Mouse (Mus musculus): ENCODE measurements at regions not wholly inside any gene's neighbourhood (a gene's known extent, or its start where the extent isn't known, plus 50 kb on each side); places are given as distances from the start of the nearest gene placed in this dataset.
A peak's percentile ranks its signal among the peaks of the same experiment; 100 is the strongest.

- no peak for DNase-seq (ENCODE audit: extremely low spot score in 1 of 2, low spot score in 1 of 2)
Observed at GRCm38 (mm10) chr13:10741391-10741790, 380.7 kb upstream of the Chrm3 start.

DNA sequence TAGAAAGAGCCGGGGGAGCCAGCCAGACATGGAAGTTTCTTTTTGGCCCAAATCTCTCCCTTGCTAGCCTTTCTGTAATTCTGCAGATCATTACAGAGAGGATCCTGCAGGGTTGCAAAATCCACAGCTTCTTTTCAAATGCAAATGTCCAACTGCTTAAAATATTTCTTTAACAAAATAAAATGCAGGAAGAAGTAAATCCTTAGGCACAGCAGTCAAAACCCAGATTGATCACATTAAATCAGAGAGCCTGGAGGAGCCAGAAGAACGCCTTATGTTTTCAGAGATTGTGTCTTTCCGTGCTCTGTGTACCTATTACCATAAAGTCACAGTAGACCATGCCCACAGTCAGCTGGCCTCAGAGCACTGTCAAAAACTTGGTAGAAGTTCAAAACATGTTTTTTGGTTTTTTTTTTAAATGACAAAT is 365.1 kb upstream of the Chrm3 start:
- DNase-seq (ENCODE audit: extremely low spot score in 1 of 2, low spot score in 1 of 2): no peak

DNA sequence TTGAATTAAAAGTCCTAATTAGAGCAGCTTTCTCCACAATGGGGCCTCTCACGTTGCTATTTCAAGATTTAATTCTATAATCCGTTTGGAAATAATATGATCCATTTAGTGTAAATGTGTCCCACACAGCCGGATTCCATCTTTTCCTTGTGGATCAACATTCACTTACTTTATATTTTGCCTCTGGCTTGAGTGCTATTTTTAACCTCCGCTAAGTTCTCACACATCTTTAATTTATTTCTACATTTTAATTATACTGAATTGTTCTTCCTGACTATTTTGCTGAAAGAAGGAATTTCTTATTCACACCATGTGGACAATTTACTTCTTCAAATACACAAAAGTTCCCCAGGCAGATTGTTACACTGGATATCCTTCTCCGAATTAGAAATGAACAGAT is 364.7 kb upstream of the Chrm3 start:
- no peak for DNase-seq (ENCODE audit: extremely low spot score in 1 of 2, low spot score in 1 of 2)

- DNase-seq (ENCODE audit: extremely low spot score in 1 of 2, low spot score in 1 of 2): peak; percentile 32 to 59
Observed at GRCm38 (mm10) chr13:10720639-10721038, 360.0 kb upstream of the Chrm3 start.

DNA sequence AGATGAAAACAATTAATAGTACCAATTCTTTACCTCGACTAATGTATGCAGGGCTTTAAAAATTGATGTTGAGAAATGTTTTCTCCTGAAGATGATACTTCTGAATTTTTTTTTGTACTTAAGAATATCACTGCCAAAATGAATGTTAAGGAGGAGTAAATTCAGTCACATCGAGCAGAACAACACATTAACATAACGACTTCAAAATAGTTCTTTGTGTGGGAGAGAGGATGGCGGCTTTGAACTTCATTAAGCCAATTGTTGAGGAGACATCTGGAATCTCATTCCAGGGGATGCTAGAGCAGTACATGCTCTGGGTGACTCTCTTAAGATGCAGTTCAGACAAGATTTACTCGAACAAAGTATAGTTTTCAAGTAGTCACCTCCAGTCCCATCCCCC is 350.8 kb upstream of the Chrm3 start:
- DNase-seq (ENCODE audit: extremely low spot score in 1 of 2, low spot score in 1 of 2): peak in 1 of 2 experiments; percentile 22

DNA sequence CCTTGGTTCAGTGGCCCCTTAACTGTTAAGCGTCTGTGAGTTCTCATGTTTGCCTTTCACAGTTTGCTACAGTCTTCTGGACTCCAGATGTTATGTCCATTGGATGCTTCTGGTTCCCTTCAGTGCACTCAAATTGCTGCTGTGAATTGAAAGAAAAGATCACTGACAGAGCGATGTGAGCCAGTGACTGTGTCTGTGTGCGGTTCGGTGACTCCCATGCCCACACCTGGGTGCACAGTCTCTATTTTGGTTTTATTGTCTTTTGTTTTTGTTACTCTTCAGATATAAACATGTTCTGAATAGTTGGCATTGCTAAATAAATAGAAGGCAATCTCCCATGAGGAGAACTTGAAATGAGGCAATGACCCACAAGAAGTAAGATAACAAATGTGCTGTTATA is 350.3 kb upstream of the Chrm3 start:
- DNase-seq (ENCODE audit: extremely low spot score in 1 of 2, low spot score in 1 of 2): no peak

DNA sequence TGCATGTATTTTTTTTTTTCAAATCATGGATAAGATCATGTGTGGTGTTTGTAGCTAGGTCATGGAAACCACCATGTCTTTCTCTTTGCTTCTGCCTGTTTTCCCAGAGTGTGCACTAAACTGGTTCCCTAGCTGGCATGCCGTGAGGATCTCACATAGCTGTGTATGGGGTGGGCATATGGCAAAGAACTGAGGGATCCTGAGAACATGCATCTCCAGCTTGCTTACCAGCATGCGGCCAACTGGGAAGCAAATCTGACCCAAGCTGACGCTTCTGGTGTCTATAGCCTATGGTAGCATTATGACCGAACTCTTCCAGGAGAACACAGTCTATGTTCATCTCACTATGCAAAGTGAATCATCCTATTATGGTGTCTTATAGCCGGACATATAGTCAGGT is 336.5 kb upstream of the Chrm3 start:
- no peak for DNase-seq (ENCODE audit: extremely low spot score in 1 of 2, low spot score in 1 of 2)

DNA sequence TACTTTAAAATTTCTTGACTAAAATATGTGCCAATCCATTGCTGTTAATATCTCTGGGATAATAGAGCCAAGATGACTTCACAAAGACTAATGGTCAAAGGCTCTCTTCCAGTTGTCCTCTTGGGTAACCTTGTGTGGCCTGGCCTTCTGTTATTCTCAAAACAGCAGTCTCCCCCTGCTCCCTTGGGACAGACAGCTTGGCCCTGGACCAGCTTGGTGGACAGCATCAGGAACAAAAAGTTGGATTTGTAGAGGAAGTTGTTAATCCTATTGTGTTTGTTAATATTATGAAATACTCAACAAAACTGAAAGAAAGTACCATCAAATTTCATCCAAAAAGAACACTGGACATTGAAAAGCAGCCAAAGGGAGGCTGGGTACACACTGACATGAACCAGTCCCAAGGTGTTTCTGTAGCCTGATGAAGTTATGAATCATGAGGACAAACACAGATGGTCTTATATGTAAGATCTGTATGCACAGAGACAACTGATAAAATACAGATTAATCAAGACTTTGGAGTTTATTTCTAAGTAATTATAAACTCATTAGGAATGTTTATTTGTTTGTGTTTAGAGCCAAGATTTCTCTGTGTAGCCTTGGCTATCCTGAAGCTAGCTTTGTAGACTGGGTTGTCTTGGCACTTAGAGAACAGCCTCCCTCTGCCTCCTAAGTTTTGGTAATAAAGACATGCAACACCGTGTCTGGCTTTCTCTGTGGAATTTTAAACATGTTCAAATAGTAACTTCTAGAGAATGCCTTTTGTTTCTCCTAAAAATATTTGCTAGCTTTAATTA is 335.7 kb upstream of the Chrm3 start:
- DNase-seq (ENCODE audit: extremely low spot score in 1 of 2, low spot score in 1 of 2): no peak

DNA sequence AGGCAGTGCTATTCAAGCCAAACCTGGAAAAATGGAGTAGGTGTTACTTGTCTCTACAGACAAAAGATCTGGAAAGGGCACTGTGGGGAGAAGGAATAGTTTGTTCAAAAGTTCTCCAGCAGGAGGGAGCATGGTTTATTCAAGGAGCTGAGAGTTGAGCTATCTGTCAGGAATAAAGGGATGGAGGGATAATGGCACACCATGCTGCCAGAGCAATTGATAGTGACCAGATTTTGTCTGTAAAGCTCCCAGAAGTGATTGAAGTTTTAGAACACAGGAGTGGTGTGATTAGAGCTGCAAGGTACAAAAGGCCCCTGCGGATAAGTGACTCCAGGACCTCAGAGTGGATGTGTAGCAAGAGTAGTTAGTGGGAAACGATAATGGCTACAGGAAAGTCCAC is 330.7 kb upstream of the Chrm3 start:
- DNase-seq (ENCODE audit: extremely low spot score in 1 of 2, low spot score in 1 of 2): no peak

- no peak for DNase-seq (ENCODE audit: extremely low spot score in 1 of 2, low spot score in 1 of 2)
Observed at GRCm38 (mm10) chr13:10687379-10687778, 326.7 kb upstream of the Chrm3 start.

DNA sequence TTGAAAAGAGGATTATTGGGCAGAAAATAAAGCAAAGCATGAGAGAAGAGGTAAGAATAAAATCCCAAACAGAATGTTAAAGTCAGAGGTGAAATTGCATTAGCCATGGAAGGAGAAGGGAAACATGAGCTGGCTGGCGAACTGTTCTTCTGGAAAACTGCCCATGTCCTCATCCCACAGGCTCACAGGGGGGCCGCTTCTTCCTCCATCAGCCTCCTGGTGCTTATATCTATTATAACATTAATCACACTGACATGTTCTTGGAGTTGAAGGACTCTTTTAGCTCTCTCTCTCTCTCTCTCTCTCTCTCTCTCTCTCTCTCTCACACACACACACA is 293.4 kb upstream of the Chrm3 start:
- no peak for DNase-seq (ENCODE audit: extremely low spot score in 1 of 2, low spot score in 1 of 2)

GRCm38 (mm10) chr13:10653376-10654085 is 292.9 kb upstream of the Chrm3 start:
- DNase-seq (ENCODE audit: extremely low spot score in 1 of 2, low spot score in 1 of 2): peak; percentile 74 to 84

- DNase-seq (ENCODE audit: extremely low spot score in 1 of 2, low spot score in 1 of 2): peak; percentile 41 to 63
Observed at GRCm38 (mm10) chr13:10636859-10637258, 276.2 kb upstream of the Chrm3 start.

DNA sequence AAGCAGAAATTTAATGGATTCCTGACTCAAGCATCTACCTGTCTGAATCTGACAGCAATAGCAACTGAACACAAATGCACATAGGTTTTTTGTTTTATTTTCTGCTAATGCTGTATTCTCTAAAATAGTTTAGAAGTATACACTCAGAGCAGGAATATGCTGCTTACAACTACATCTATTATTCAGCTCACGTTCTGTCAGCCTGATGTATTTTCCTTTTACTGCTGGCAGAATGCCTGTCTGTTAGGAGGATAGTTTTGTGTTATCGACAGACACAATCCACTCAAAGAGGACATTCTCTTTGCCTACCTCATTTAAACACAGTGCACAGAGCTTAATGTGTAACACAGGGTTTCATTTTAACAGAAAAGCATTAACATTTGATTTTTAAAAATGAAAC is 269.8 kb upstream of the Chrm3 start:
- DNase-seq (ENCODE audit: extremely low spot score in 1 of 2, low spot score in 1 of 2): no peak

DNA sequence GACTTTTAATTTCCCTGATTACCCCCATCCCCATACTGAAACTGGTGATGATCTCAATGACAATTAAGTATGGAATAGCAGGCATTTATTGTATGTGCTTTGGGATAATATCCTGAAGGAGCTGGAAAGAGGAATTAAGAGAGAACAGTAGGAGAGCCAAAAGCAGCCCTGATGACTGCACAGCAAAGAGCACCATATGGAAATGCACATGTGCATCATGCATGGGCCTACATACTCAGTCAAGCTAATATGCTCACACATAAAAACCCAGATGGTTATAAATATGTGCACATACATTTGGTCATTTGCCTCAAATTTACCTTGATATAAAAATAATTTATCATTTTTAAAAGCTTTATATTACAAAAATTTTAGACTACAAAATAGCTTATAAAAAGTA is 259.0 kb upstream of the Chrm3 start:
- DNase-seq (ENCODE audit: extremely low spot score in 1 of 2, low spot score in 1 of 2): no peak

GRCm38 (mm10) chr13:10618421-10618954 is 257.8 kb upstream of the Chrm3 start:
- no peak for DNase-seq (ENCODE audit: extremely low spot score in 1 of 2, low spot score in 1 of 2)

GRCm38 (mm10) chr13:10574951-10575350 is 214.3 kb upstream of the Chrm3 start:
- DNase-seq (ENCODE audit: extremely low spot score in 1 of 2, low spot score in 1 of 2): peak in 1 of 2 experiments; percentile 41

DNA sequence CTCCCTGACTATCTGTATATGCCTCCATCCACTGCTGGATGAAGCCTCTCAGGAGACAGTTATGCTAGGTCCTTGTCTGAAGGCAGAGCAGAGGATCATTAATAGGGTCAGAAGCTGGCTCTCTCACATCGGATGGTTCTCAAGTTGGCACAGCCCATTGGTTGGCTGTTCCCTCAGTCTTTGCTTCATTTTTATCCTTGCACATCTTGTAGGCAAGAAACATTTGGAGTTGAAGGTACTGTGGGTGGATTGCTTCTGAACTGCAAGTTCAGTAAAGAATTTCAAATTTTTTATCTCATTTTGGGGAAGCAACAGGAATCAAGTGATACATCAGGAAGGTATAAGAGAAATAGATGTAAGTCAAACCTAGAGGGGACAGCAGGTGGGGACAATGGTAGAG is 206.2 kb upstream of the Chrm3 start:
- no peak for DNase-seq (ENCODE audit: extremely low spot score in 1 of 2, low spot score in 1 of 2)

- DNase-seq (ENCODE audit: extremely low spot score in 1 of 2, low spot score in 1 of 2): no peak
Observed at GRCm38 (mm10) chr13:10557559-10557958, 196.9 kb upstream of the Chrm3 start.

- DNase-seq (ENCODE audit: extremely low spot score in 1 of 2, low spot score in 1 of 2): no peak
Observed at GRCm38 (mm10) chr13:10554595-10554994, 193.9 kb upstream of the Chrm3 start.

GRCm38 (mm10) chr13:10542723-10543122 is 182.1 kb upstream of the Chrm3 start:
- DNase-seq (ENCODE audit: extremely low spot score in 1 of 2, low spot score in 1 of 2): no peak
